Mouse (Mus musculus): ENCODE measurements around the gene Reps1. TPM values are rescaled to one million over a fixed set of nuclear protein-coding genes. Genes with fewer than 3 reads are reported as not detected.

Gene Reps1
- polyA plus RNA-seq, 2 experiments: 3.4 to 13.3 TPM

- DNase-seq (ENCODE audit: low read depth in 3 of 3, low spot score in 3 of 3): no peak
- Histone ChIP-seq H3K4me2 (ENCODE audit: low read depth) (no peak overlapping the region), H3K27me3 (ENCODE audit: control insufficient read depth, insufficient read depth, low read length) (no peaks in the 10 kb centered on the region), H3K36me3 (replicated peaks; ENCODE audit: control insufficient read depth, insufficient read depth, low read depth) (no peaks in the 10 kb centered on the region), H3K4me3 (ENCODE audit: insufficient read depth in 1 of 2, low read depth in 2 of 2, low read length in 2 of 2) (no peak overlapping the region), H3K27ac (no peak overlapping the region), H3K4me1 (replicated peaks; ENCODE audit: control insufficient read depth in 2 of 2, insufficient read depth in 2 of 2, low read length in 1 of 2) (no peaks in the 10 kb centered on the region), H3K9ac (replicated peaks) (no peak overlapping the region), H3K9me3 (ENCODE audit: control insufficient read depth, low read length) (no peaks in the 10 kb centered on the region)
- WGBS (ENCODE audit: insufficient replicate concordance): 86% methylated on average over 5 of the region's 5 CpGs
- ATAC-seq (ENCODE audit: insufficient read depth): no peak
- TF ChIP-seq EP300 (IDR thresholded peaks at IDR 0.05; ENCODE audit: low read depth) (no peak), CTCF (IDR thresholded peaks at IDR 0.05; ENCODE audit: low read depth) (no peak)
These were observed 43.9 kb upstream of the Reps1 start for GRCm38 (mm10) chr10:18011761-18012160.

DNA sequence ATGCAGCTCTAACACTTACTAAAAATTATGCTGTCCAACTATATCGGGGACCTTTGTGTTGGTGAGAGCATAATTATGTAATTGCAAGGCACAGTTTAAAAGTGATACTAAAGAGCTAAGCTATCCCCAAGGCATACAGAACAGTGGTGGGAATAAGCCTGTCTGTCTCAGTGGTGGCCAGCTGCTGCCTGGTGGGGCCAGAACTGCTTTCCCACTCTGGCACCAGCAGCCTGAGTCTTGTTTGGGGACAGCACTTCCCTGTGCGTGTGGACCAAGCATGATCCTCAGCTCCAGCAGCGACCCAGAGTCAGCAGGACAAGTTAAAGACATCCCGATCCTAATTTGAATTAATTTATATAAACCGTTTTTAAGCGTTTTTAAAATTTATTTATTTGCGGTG lies 35.2 kb upstream of the Reps1 start:
- no peaks in the 10 kb centered on the region for H3K27me3 ChIP-seq (ENCODE audit: control insufficient read depth, insufficient read depth, low read length)
- no peaks in the 10 kb centered on the region; the same call in 1 of the 2 replicates for H3K36me3 ChIP-seq (replicated peaks; ENCODE audit: control insufficient read depth, insufficient read depth, low read depth)
- no peak overlapping the region for H3K27ac ChIP-seq
- no peak overlapping the region for H3K9ac ChIP-seq (replicated peaks)
- TF ChIP-seq CTCF (IDR thresholded peaks at IDR 0.05; ENCODE audit: low read depth) (no peak), EP300 (IDR thresholded peaks at IDR 0.05; ENCODE audit: low read depth) (no peak)
- DNase-seq (ENCODE audit: low read depth in 3 of 3, low spot score in 3 of 3): no peak
- H3K4me1 ChIP-seq (replicated peaks; ENCODE audit: control insufficient read depth in 2 of 2, insufficient read depth in 2 of 2, low read length in 1 of 2): peaks cover 0 to 6% of the 10 kb centered on the region in 2 experiments; a peak in 3 of 4 replicates
- H3K4me2 ChIP-seq (ENCODE audit: low read depth): no peak overlapping the region
- no peaks in the 10 kb centered on the region for H3K9me3 ChIP-seq (ENCODE audit: control insufficient read depth, low read length)
- WGBS (ENCODE audit: insufficient replicate concordance): 75% methylated on average over 7 of the region's 7 CpGs
- H3K4me3 ChIP-seq (ENCODE audit: insufficient read depth in 1 of 2, low read depth in 2 of 2, low read length in 2 of 2): no peak overlapping the region
- no peak for ATAC-seq (ENCODE audit: insufficient read depth)

DNA sequence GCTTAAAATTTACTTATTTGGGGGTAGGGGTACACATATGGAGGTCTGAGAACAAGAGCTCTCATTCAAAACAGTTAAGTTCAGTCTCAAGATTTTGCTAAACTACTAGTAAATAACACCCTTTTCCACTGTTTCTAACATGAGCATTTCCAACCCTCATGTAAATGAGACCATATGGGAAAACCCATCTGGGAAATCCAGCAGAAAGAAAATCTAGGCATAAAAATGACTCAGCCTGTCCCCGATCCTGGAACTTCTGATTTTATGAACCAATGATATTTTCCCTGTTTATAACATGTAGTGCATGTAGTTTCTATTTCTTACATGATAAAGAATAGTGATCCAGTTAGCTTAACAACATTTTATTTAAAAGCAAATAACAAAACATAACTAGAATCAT lies 34.8 kb upstream of the Reps1 start:
- Histone ChIP-seq H3K9ac (replicated peaks) (no peak overlapping the region), H3K4me1 (replicated peaks; ENCODE audit: control insufficient read depth in 2 of 2, insufficient read depth in 2 of 2, low read length in 1 of 2) (peaks cover 0 to 6% of the 10 kb centered on the region in 2 experiments; a peak in 3 of 4 replicates), H3K4me2 (ENCODE audit: low read depth) (no peak overlapping the region), H3K27ac (no peak overlapping the region), H3K36me3 (replicated peaks; ENCODE audit: control insufficient read depth, insufficient read depth, low read depth) (no peaks in the 10 kb centered on the region; the same call in 1 of the 2 replicates), H3K27me3 (ENCODE audit: control insufficient read depth, insufficient read depth, low read length) (no peaks in the 10 kb centered on the region), H3K9me3 (ENCODE audit: control insufficient read depth, low read length) (no peaks in the 10 kb centered on the region), H3K4me3 (ENCODE audit: insufficient read depth in 1 of 2, low read depth in 2 of 2, low read length in 2 of 2) (no peak overlapping the region)
- 79% methylated on average over 1 of the region's 1 CpGs for WGBS (ENCODE audit: insufficient replicate concordance)
- TF ChIP-seq EP300 (IDR thresholded peaks at IDR 0.05; ENCODE audit: low read depth) (no peak), CTCF (IDR thresholded peaks at IDR 0.05; ENCODE audit: low read depth) (no peak)
- DNase-seq (ENCODE audit: low read depth in 3 of 3, low spot score in 3 of 3) (no peak), ATAC-seq (ENCODE audit: insufficient read depth) (no peak)

DNA sequence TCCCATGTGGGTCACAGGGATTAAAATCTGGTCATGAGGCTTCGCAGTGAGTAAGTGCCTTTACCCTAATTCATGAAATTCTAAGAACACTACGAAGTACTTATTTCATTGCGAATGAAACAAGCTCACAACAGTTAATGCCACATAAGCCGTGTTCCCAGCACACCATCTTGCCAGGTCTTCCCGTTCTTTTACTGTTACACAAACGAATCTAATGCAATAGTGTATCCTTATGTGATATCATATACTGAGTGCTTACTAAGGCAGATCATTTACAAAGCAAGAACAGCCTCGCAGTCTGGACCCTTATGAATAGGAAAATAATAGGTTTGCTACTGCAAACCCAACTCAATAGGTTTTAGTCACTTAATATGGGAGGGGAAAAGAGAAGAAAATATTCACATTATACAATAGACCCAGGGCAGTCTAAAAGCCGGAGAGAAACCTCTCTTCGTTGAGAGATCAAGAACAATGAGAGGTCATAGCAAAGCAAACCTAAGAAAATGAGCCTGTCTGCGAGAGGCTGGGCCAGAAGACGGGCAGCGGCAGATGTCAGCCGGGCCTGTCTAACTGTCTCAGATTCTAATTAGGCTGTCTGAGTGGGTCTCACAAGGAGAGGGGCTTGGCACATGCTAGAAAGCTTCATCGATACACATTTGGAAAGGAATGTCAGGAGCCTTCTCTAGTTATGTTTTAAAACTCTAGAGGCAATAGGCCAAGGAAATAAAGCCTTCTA lies 33.9 kb upstream of the Reps1 start:
- ATAC-seq (ENCODE audit: insufficient read depth) (no peak; the same call in 1 of the 2 replicates), DNase-seq (ENCODE audit: low read depth in 3 of 3, low spot score in 3 of 3) (no peak)
- peak overlapping the region; percentile 81 to 89 for H3K4me3 ChIP-seq (ENCODE audit: insufficient read depth in 1 of 2, low read depth in 2 of 2, low read length in 2 of 2)
- WGBS (ENCODE audit: insufficient replicate concordance): 40% methylated on average over 14 of the region's 14 CpGs
- H3K27me3 ChIP-seq (ENCODE audit: control insufficient read depth, insufficient read depth, low read length): no peaks in the 10 kb centered on the region
- H3K27ac ChIP-seq: no peak overlapping the region
- peak overlapping the region; percentile 90 for H3K4me2 ChIP-seq (ENCODE audit: low read depth)
- TF ChIP-seq EP300 (IDR thresholded peaks at IDR 0.05; ENCODE audit: low read depth) (no peak), CTCF (IDR thresholded peaks at IDR 0.05; ENCODE audit: low read depth) (no peak)
- H3K36me3 ChIP-seq (replicated peaks; ENCODE audit: control insufficient read depth, insufficient read depth, low read depth): no peaks in the 10 kb centered on the region; the same call in 1 of the 2 replicates
- peaks cover 0 to 6% of the 10 kb centered on the region in 2 experiments; a peak in 3 of 4 replicates for H3K4me1 ChIP-seq (replicated peaks; ENCODE audit: control insufficient read depth in 2 of 2, insufficient read depth in 2 of 2, low read length in 1 of 2)
- peak overlapping the region; percentile 91 for H3K9ac ChIP-seq (replicated peaks)
- H3K9me3 ChIP-seq (ENCODE audit: control insufficient read depth, low read length): no peaks in the 10 kb centered on the region

- no peaks in the 10 kb centered on the region for H3K27me3 ChIP-seq (ENCODE audit: control insufficient read depth, insufficient read depth, low read length)
- peak overlapping the region; percentile 90 for H3K4me2 ChIP-seq (ENCODE audit: low read depth)
- no peaks in the 10 kb centered on the region; the same call in 1 of the 2 replicates for H3K36me3 ChIP-seq (replicated peaks; ENCODE audit: control insufficient read depth, insufficient read depth, low read depth)
- WGBS (ENCODE audit: insufficient replicate concordance): under 1% methylated on average over 21 of the region's 21 CpGs
- TF ChIP-seq CTCF (IDR thresholded peaks at IDR 0.05; ENCODE audit: low read depth): no peak
- no peak for TF ChIP-seq EP300 (IDR thresholded peaks at IDR 0.05; ENCODE audit: low read depth)
- peaks cover 0 to 6% of the 10 kb centered on the region in 2 experiments; a peak in 3 of 4 replicates for H3K4me1 ChIP-seq (replicated peaks; ENCODE audit: control insufficient read depth in 2 of 2, insufficient read depth in 2 of 2, low read length in 1 of 2)
- DNase-seq (ENCODE audit: low read depth in 3 of 3, low spot score in 3 of 3) (peak; percentile 53 to 68 (median 56)), ATAC-seq (ENCODE audit: insufficient read depth) (peak; percentile 80)
- H3K4me3 ChIP-seq (ENCODE audit: insufficient read depth in 1 of 2, low read depth in 2 of 2, low read length in 2 of 2): peak overlapping the region; percentile 81 to 89
- peak overlapping the region; percentile 69 for H3K27ac ChIP-seq
- H3K9me3 ChIP-seq (ENCODE audit: control insufficient read depth, low read length): no peaks in the 10 kb centered on the region
- peak overlapping the region; percentile 91 for H3K9ac ChIP-seq (replicated peaks)
These were observed 33.3 kb upstream of the Reps1 start for GRCm38 (mm10) chr10:18022312-18022711.
